Mouse (Mus musculus) MEL (cell line): Measurements from ENCODE around the gene Atf7ip. TPM values are rescaled to one million over a fixed set of nuclear protein-coding genes. Genes with fewer than 3 reads are reported as not detected.

Experiments used
- DNase-seq: peaks from one replicate; pipeline ENCODE4 v3.0.0; 2011; ENCODE audit warnings: low read depth, low spot score
- H3K27ac ChIP-seq: 2 replicates; pipeline ENCODE4 v1.5.1; 2012; ENCODE audit warnings: low read depth, mild to moderate bottlenecking, control low read depth, low read length, moderate library complexity; ENCODE audit not compliant: control insufficient read depth
- H3K27me3 ChIP-seq, 2 experiments: fragments of 150-350 bp in 1 of 2; sonication (generic) in 1 of 2; 2 replicates each; pipeline ENCODE4 v1.6.1; 2012; ENCODE audit warnings: low read length in 2 of 2, mild to moderate bottlenecking in 2 of 2, improper control_type of control experiment in 1 of 2, moderate library complexity in 1 of 2; ENCODE audit not compliant: insufficient read depth in 2 of 2, control insufficient read depth in 1 of 2
- H3K36me3 ChIP-seq, 2 experiments: 2 replicates each; pipeline ENCODE4 v1.6.1; 2012 to 2014; ENCODE audit warnings: low read length in 2 of 2, improper control_type of control experiment in 1 of 2, inconsistent platforms in 1 of 2, mild to moderate bottlenecking in 1 of 2; ENCODE audit not compliant: insufficient read depth in 2 of 2, control insufficient read depth in 1 of 2
- H3K4me1 ChIP-seq, 2 experiments: fragments of 150-350 bp in 1 of 2; sonication (generic) in 1 of 2; 2 replicates each; pipeline ENCODE4 v1.6.1; 2012; ENCODE audit warnings: low read length in 2 of 2, improper control_type of control experiment in 1 of 2, mild to moderate bottlenecking in 1 of 2; ENCODE audit not compliant: insufficient read depth in 2 of 2, control insufficient read depth in 1 of 2
- H3K4me3 ChIP-seq, 2 experiments: fragments of 150-350 bp in 1 of 2; sonication (generic) in 1 of 2; 2 replicates each; pipeline ENCODE4 v1.5.1; 2012; ENCODE audit warnings: low read depth in 2 of 2, low read length in 2 of 2, mild to moderate bottlenecking in 2 of 2, moderate library complexity in 2 of 2, control low read depth in 1 of 2, improper control_type of control experiment in 1 of 2; ENCODE audit not compliant: control insufficient read depth in 1 of 2, insufficient read depth in 1 of 2
- H3K79me2 ChIP-seq: 2 replicates; pipeline ENCODE4 v1.6.1; 2012; ENCODE audit warnings: mild to moderate bottlenecking, low read length, moderate library complexity; ENCODE audit not compliant: control insufficient read depth, poor library complexity, insufficient read depth
- H3K9ac ChIP-seq: 2 replicates; pipeline ENCODE4 v1.6.1; 2012; ENCODE audit warnings: low read depth, mild to moderate bottlenecking, control low read depth, low read length, moderate library complexity; ENCODE audit not compliant: control insufficient read depth, poor library complexity, severe bottlenecking
- H3K9me3 ChIP-seq: fragments of 150-350 bp; sonication (generic); replicated peaks from 2 replicates; pipeline ENCODE4 v1.6.1; 2012; ENCODE audit warnings: mild to moderate bottlenecking, low read length, improper control_type of control experiment, moderate library complexity; ENCODE audit not compliant: insufficient read depth
- BHLHE40 ChIP-seq: IDR thresholded peaks from 2 replicates; pipeline ENCODE4 v1.6.1; 2012; ENCODE audit warnings: low read depth, mild to moderate bottlenecking, inconsistent platforms, low read length, improper control_type of control experiment, borderline replicate concordance
- CHD1 ChIP-seq: IDR thresholded peaks from 2 replicates; pipeline ENCODE4 v1.6.1; 2012; ENCODE audit warnings: low read depth, mild to moderate bottlenecking, inconsistent platforms, low read length, improper control_type of control experiment
- CHD2 ChIP-seq: IDR thresholded peaks from 2 replicates; pipeline ENCODE4 v1.6.1; 2011; ENCODE audit warnings: low read length, improper control_type of control experiment
- E2F4 ChIP-seq: IDR thresholded peaks from 2 replicates; pipeline ENCODE4 v1.6.1; 2011; ENCODE audit warnings: low read depth, low read length, improper control_type of control experiment, borderline replicate concordance
- ELF1 ChIP-seq: IDR thresholded peaks from 2 replicates; pipeline ENCODE4 v1.6.1; 2014; ENCODE audit warnings: low read depth, mild to moderate bottlenecking, inconsistent platforms, low read length, improper control_type of control experiment, moderate library complexity
- ETS1 ChIP-seq: IDR thresholded peaks from 2 replicates; pipeline ENCODE4 v1.6.1; 2012; ENCODE audit warnings: low read depth, mild to moderate bottlenecking, inconsistent platforms, low read length, improper control_type of control experiment, moderate library complexity
- GABPA ChIP-seq: IDR thresholded peaks from 2 replicates; pipeline ENCODE4 v1.6.1; 2012; ENCODE audit warnings: low read depth, mild to moderate bottlenecking, inconsistent platforms, low read length, improper control_type of control experiment, moderate library complexity
- GATA1 ChIP-seq: IDR thresholded peaks from 2 replicates; pipeline ENCODE4 v1.6.1; 2011; ENCODE audit warnings: low read depth, low read length, improper control_type of control experiment
- HCFC1 ChIP-seq: IDR thresholded peaks from 2 replicates; pipeline ENCODE4 v1.6.1; 2012; ENCODE audit warnings: low read depth, mild to moderate bottlenecking, inconsistent platforms, low read length, improper control_type of control experiment, moderate library complexity
- MAFK ChIP-seq: IDR thresholded peaks from 2 replicates; pipeline ENCODE4 v1.6.1; 2011; ENCODE audit warnings: low read depth, mild to moderate bottlenecking, low read length, improper control_type of control experiment, borderline replicate concordance
- MXI1 ChIP-seq: IDR thresholded peaks from 2 replicates; pipeline ENCODE4 v1.6.1; 2011; ENCODE audit warnings: mild to moderate bottlenecking, low read depth, low read length, improper control_type of control experiment
- MYB ChIP-seq: IDR thresholded peaks from 2 replicates; pipeline ENCODE4 v1.6.1; 2011; ENCODE audit warnings: mild to moderate bottlenecking, low read depth, low read length, improper control_type of control experiment
- MYC ChIP-seq: IDR thresholded peaks from 2 replicates; pipeline ENCODE4 v1.6.1; 2011; ENCODE audit warnings: low read depth, mild to moderate bottlenecking, low read length, improper control_type of control experiment, moderate library complexity
- NELFE ChIP-seq: IDR thresholded peaks from 2 replicates; pipeline ENCODE4 v1.6.1; 2011; ENCODE audit warnings: low read depth, low read length, improper control_type of control experiment
- NRF1 ChIP-seq: IDR thresholded peaks from 2 replicates; pipeline ENCODE4 v1.6.1; 2014; ENCODE audit warnings: low read depth, mild to moderate bottlenecking, inconsistent platforms, low read length, improper control_type of control experiment, moderate library complexity; ENCODE audit not compliant: poor library complexity, insufficient read depth, severe bottlenecking
- POLR2A ChIP-seq, 2 experiments: IDR thresholded peaks; 2 replicates each; pipeline ENCODE4 v1.6.1; 2011 to 2012; ENCODE audit warnings: low read length in 2 of 2, mild to moderate bottlenecking in 2 of 2, control low read depth in 1 of 2, improper control_type of control experiment in 1 of 2, low read depth in 1 of 2, moderate library complexity in 1 of 2; ENCODE audit not compliant: control insufficient read depth in 1 of 2, insufficient read depth in 1 of 2, poor library complexity in 1 of 2
- POLR2AphosphoS2 ChIP-seq: IDR thresholded peaks from 2 replicates; pipeline ENCODE4 v1.6.1; 2011; ENCODE audit warnings: low read length, improper control_type of control experiment
- RAD21 ChIP-seq: IDR thresholded peaks from 2 replicates; pipeline ENCODE4 v1.6.1; 2011; ENCODE audit warnings: mild to moderate bottlenecking, low read depth, low read length, improper control_type of control experiment
- SIN3A ChIP-seq: IDR thresholded peaks from 2 replicates; pipeline ENCODE4 v1.6.1; 2012; ENCODE audit warnings: low read length, improper control_type of control experiment, inconsistent platforms
- SMC3 ChIP-seq: IDR thresholded peaks from 2 replicates; pipeline ENCODE4 v1.6.1; 2011; ENCODE audit warnings: low read depth, low read length, improper control_type of control experiment
- TAL1 ChIP-seq: IDR thresholded peaks from 2 replicates; pipeline ENCODE4 v1.6.1; 2012; ENCODE audit warnings: mild to moderate bottlenecking, inconsistent platforms, low read length, moderate library complexity, mixed read lengths
- TBP ChIP-seq: IDR thresholded peaks from 2 replicates; pipeline ENCODE4 v1.8.0; 2011; ENCODE audit warnings: low read depth, low read length, improper control_type of control experiment
- TCF12 ChIP-seq: IDR thresholded peaks from 2 replicates; pipeline ENCODE4 v1.6.1; 2014; ENCODE audit warnings: low read depth, mild to moderate bottlenecking, inconsistent platforms, low read length, improper control_type of control experiment, moderate library complexity
- UBTF ChIP-seq: IDR thresholded peaks from 2 replicates; pipeline ENCODE4 v1.6.1; 2012; ENCODE audit warnings: low read depth, mild to moderate bottlenecking, inconsistent platforms, low read length, improper control_type of control experiment, moderate library complexity, borderline replicate concordance; ENCODE audit not compliant: insufficient read depth
- USF1 ChIP-seq: IDR thresholded peaks from 2 replicates; pipeline ENCODE4 v1.6.1; 2014; ENCODE audit warnings: low read depth, mild to moderate bottlenecking, inconsistent platforms, low read length, improper control_type of control experiment, moderate library complexity
- USF2 ChIP-seq, 2 experiments: IDR thresholded peaks; 2 replicates each; pipeline ENCODE4 v1.6.1; 2011 to 2012; ENCODE audit warnings: improper control_type of control experiment in 2 of 2, low read length in 2 of 2, borderline replicate concordance in 1 of 2, inconsistent platforms in 1 of 2, low read depth in 1 of 2, mild to moderate bottlenecking in 1 of 2; ENCODE audit not compliant: insufficient read depth in 1 of 2
- ZC3H11A ChIP-seq: IDR thresholded peaks from 2 replicates; pipeline ENCODE4 v1.6.1; 2012; ENCODE audit warnings: low read depth, mild to moderate bottlenecking, inconsistent platforms, low read length, improper control_type of control experiment
- ZMIZ1 ChIP-seq: IDR thresholded peaks from 2 replicates; pipeline ENCODE4 v1.6.1; 2012; ENCODE audit warnings: low read depth, mild to moderate bottlenecking, inconsistent platforms, low read length, improper control_type of control experiment, moderate library complexity
- polyA plus RNA-seq, 2 experiments: library from polyadenylated mRNA; stranded (reverse) in 1 of 2; unstranded in 1 of 2; fragments of >175 nt in 1 of 2; fragments of >200 nt in 1 of 2; gene quantifications; 2 replicates each; pipeline versions ENCODE4 v1.2.1 to v1.2.4; 2012; ENCODE audit warnings: low replicate concordance in 2 of 2, low read depth in 1 of 2; ENCODE audit not compliant: insufficient read length in 2 of 2, insufficient read depth in 1 of 2, missing spikeins in 1 of 2
- total RNA-seq: library from RNA; depleted of rRNA; stranded (reverse); fragments of 300-350 nt; gene quantifications from 2 replicates; pipeline ENCODE4 v1.2.3, GENCODE M21; 2012

The Atf7ip gene
- total and polyA plus RNA-seq, 3 experiments, result 7.3 to 56.1 (median 24.6) TPM

GRCm38 (mm10) chr6:136553156-136553555, 47.2 kb downstream of the Atf7ip start:
- peaks cover 0 to 37% of the 10 kb centered on the region in 2 experiments; a peak in 2 of 4 replicates for H3K36me3 ChIP-seq
- no peaks in the 10 kb centered on the region for H3K27me3 ChIP-seq
- H3K79me2 ChIP-seq, result peaks cover 29% of the 10 kb centered on the region
- H3K4me3 ChIP-seq, result no peak overlapping the region
- DNase-seq, result no peak
- peak overlapping the region; percentile 63 for H3K27ac ChIP-seq
- TF ChIP-seq CHD2, result no peak
- TF ChIP-seq SIN3A, result no peak
- TF ChIP-seq BHLHE40, result no peak
- no peak for TF ChIP-seq GATA1
- no peak for TF ChIP-seq USF2 (IDR thresholded peaks at IDR 0.05; ENCODE audit: borderline replicate concordance in 1 of 2, insufficient read depth in 1 of 2, low read depth in 1 of 2, low read length in 2 of 2)
- TF ChIP-seq USF1, result no peak
- H3K9me3 ChIP-seq, result no peaks in the 10 kb centered on the region
- 0 out of 2 replicates have a peak overlapping the region, but pooled peaks have one; percentile 4 for H3K9ac ChIP-seq
- H3K4me1 ChIP-seq, result peaks cover 24 to 29% of the 10 kb centered on the region in 2 experiments

- DNase-seq, result peak; percentile 96
- H3K27me3 ChIP-seq, result no peaks in the 10 kb centered on the region
- no peaks in the 10 kb centered on the region for H3K9me3 ChIP-seq
- H3K27ac ChIP-seq, result peak overlapping the region; percentile 98
- peak overlapping the region; percentile 75 for H3K9ac ChIP-seq
- H3K4me3 ChIP-seq, result peak overlapping the region; percentile 30 to 45
- peaks cover 0 to 30% of the 10 kb centered on the region in 2 experiments; a peak in 2 of 4 replicates for H3K36me3 ChIP-seq
- H3K4me1 ChIP-seq, result peaks cover 18 to 22% of the 10 kb centered on the region in 2 experiments
- H3K79me2 ChIP-seq, result peaks cover 28% of the 10 kb centered on the region
- no peak for TF ChIP-seq NRF1
- TF ChIP-seq MAFK, result peak; percentile 63
- TF ChIP-seq USF1, result no peak
- peak; percentile 55 for TF ChIP-seq TCF12
- no peak for TF ChIP-seq ELF1
- peak in 1 of 2 experiments; percentile 51; a peak in 1 of 4 replicates for TF ChIP-seq POLR2A (IDR thresholded peaks at IDR 0.05; ENCODE audit: control insufficient read depth in 1 of 2, insufficient read depth in 1 of 2, low read depth in 1 of 2, low read length in 2 of 2, poor library complexity in 1 of 2)
- TF ChIP-seq ZMIZ1, result peak; percentile 30; the same call in 1 of the 2 replicates
- peak; percentile 77 for TF ChIP-seq TBP
- TF ChIP-seq NELFE, result peak; percentile 29; the same call in 1 of the 2 replicates
- TF ChIP-seq RAD21, result peak; percentile 60
- peak; percentile 45; the same call in 1 of the 2 replicates for TF ChIP-seq HCFC1
- TF ChIP-seq E2F4, result no peak
- no peak for TF ChIP-seq CHD1
- peak; percentile 34; the same call in 1 of the 2 replicates for TF ChIP-seq ZC3H11A
- TF ChIP-seq MYB, result no peak
- TF ChIP-seq TAL1, result no peak
- no peak for TF ChIP-seq USF2 (IDR thresholded peaks at IDR 0.05; ENCODE audit: borderline replicate concordance in 1 of 2, insufficient read depth in 1 of 2, low read depth in 1 of 2, low read length in 2 of 2)
- 0 out of 2 replicates have a peak, but pooled peaks have one; percentile 30 for TF ChIP-seq GATA1
- TF ChIP-seq SIN3A, result peak; percentile 92
- no peak for TF ChIP-seq POLR2AphosphoS2
- TF ChIP-seq MYC, result peak; percentile 40; the same call in 1 of the 2 replicates
- TF ChIP-seq SMC3, result peak; percentile 49
- TF ChIP-seq GABPA, result no peak
- TF ChIP-seq ETS1, result peak; percentile 87
- peak; percentile 32; the same call in 1 of the 2 replicates for TF ChIP-seq CHD2
- TF ChIP-seq UBTF, result no peak
- TF ChIP-seq MXI1, result peak; percentile 51; the same call in 1 of the 2 replicates
Measured at GRCm38 (mm10) chr6:136553767-136554569, 48.0 kb downstream of the Atf7ip start.
